Mouse (Mus musculus) E14TG2a.4 (cell line): ENCODE measurements around the gene Pbx2.

Source experiments
- CTCF ChIP-seq: conservative IDR thresholded peaks from 2 replicates; pipeline ENCODE4 v1.5.1; 2014; ENCODE audit warnings: low read length
- NANOG ChIP-seq: IDR thresholded peaks from 2 replicates; pipeline ENCODE4 v1.6.1; 2014; ENCODE audit warnings: borderline replicate concordance, low read length, mixed read lengths
- POU5F1 ChIP-seq: IDR thresholded peaks from 2 replicates; pipeline ENCODE4 v1.6.1; 2014; ENCODE audit warnings: low read length, borderline replicate concordance

GRCm38 (mm10) chr17:34635671-34636070 is 44.6 kb downstream of the Pbx2 start:
- TF ChIP-seq CTCF (no peak), POU5F1 (no peak), NANOG (no peak)
